Mouse (Mus musculus): ENCODE results near the gene Qtrt2. TPM values are rescaled to one million over a fixed set of nuclear protein-coding genes. Genes with fewer than 3 reads are reported as not detected.

Gene Qtrt2
- total RNA-seq, 2 experiments from 2014 or later, result 11.0 to 11.4 TPM

DNA sequence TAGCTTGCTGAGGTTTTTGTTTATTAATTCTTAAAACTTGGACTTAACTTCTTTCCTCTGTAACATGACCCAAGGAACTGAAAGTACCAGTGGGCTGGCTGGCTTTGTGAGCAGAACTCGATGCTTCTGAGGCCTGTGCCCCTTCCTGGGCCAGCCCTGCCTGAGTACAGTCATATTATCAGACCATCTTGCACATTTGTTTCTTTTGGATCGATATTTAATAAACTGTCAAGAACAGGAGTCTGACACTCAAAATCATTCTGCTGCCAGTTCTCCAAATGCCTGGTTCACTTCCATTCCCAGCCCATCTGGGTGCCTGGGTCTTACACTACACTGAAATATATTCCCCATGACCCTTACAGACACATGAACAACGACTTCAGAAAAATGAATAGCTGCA, 19.3 kb upstream of the Qtrt2 start:
- DNase-seq, result no peak
- no peak overlapping the region for H3K4me3 ChIP-seq
- TF ChIP-seq CTCF (IDR thresholded peaks at IDR 0.05), result no peak
- intact Hi-C loops (cut with DNase I), result no loop called here
- H3K27ac ChIP-seq, result no peak overlapping the region

- intact Hi-C loops (cut with DNase I), result no loop called here
- no peak for DNase-seq
- TF ChIP-seq CTCF (IDR thresholded peaks at IDR 0.05), result no peak
These were observed 18.7 kb upstream of the Qtrt2 start for GRCm38 (mm10) chr16:43945351-43945750.

DNA sequence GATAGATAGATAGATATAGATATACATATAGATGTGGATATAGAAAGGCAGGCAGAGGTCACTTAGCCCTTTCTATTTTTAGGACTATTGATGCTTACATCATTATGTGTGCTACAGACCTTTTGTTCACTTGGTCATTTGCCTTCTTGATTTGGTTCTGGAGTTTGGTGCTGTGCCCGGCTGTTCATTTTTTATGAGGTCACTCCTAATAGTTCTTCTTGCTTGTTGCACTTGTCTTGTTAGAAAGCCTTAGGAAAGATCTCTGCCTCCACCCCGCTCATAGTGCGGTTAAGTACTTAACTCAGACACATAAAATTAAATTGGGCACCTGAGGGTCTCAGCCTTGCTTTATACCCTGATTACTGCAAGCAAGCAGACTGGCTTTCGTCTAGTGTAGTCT, 14.2 kb upstream of the Qtrt2 start:
- DNase-seq, result no peak
- TF ChIP-seq CTCF (IDR thresholded peaks at IDR 0.05), result no peak
- H3K4me3 ChIP-seq, result no peak overlapping the region
- intact Hi-C loops (cut with DNase I), result no loop called here
- H3K27ac ChIP-seq, result no peak overlapping the region

More at GRCm38 (mm10) chr16:43945351-43945750, 18.7 kb upstream of the Qtrt2 start:
- H3K27ac ChIP-seq, result no peak overlapping the region
- H3K4me3 ChIP-seq, result no peak overlapping the region

DNA sequence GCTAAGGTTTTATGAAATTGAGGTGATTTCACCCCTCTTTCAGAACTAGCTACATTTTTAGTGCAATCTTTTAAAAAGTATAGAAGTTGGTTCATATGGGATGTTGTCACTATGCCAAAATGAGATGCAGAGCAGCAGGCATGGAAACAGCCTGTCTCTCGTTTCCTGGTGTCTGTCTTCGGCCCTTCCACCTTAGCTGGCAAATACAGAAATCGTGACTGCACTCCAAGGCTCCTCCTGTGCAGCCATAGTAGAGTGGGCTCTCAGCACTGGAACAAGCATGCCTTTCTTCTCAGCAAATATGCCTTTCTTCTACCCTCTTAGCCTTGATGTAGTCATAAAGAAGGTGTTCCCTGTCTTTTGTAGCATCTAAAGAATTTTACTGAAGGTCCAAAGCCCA, 9.3 kb upstream of the Qtrt2 start:
- TF ChIP-seq CTCF (IDR thresholded peaks at IDR 0.05), result no peak
- no peak for DNase-seq
- intact Hi-C loops (cut with DNase I), result no loop called here
- Histone ChIP-seq H3K27ac (no peak overlapping the region), H3K4me3 (no peak overlapping the region)

DNA sequence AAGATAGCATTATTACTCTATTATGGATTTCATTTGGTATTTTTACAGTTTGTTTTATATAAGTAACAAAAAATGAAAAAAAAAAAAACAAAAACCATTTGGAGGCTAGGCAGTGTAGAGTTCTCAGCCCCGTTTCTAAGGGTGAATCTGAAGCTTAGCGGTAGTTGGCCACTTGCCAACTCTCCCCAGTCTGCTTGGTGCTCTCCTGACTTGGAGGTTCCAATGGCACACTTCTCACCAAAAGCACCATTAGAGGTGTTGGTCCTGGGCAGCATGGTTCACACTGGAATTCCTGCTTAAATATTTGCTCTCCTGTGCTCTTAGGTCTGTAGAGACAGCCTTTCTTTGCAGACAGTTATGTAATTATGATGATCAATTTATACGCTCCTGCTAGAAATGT, 8.8 kb upstream of the Qtrt2 start:
- DNase-seq, result no peak
- Histone ChIP-seq H3K27ac (no peak overlapping the region), H3K4me3 (no peak overlapping the region)
- intact Hi-C loops (cut with DNase I), result no loop called here
- no peak for TF ChIP-seq CTCF (IDR thresholded peaks at IDR 0.05)

GRCm38 (mm10) chr16:43934856-43935255, 8.2 kb upstream of the Qtrt2 start:
- no peak for TF ChIP-seq CTCF (IDR thresholded peaks at IDR 0.05)
- H3K27ac ChIP-seq, result no peak overlapping the region
- intact Hi-C loops (cut with DNase I), result no loop called here

DNA sequence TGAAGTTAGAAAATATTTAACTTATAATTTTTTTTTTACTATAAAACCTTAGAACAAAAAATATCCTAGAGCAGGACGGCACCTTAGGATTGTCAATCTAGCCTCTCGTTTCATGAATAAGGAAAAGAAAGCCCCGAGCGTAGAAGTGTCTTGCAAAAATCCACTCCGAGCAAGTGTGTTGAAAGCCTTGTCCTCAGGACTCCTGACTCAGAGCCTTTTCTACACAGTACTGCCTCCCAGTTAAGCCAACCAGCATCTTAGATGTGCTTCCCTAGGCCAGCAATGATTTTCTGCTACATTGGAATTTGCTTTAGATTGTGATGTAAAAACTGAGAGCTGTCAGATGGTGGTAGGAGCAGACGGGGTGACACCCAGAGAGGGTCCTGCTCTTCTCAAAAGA, 6.4 kb upstream of the Qtrt2 start:
- DNase-seq, result no peak
- intact Hi-C loops (cut with DNase I), result no loop called here
- H3K4me3 ChIP-seq, result no peak overlapping the region
- TF ChIP-seq CTCF (IDR thresholded peaks at IDR 0.05), result no peak
- no peak overlapping the region for H3K27ac ChIP-seq

More at GRCm38 (mm10) chr16:43934856-43935255, 8.2 kb upstream of the Qtrt2 start:
- no peak overlapping the region for H3K4me3 ChIP-seq
- DNase-seq, result no peak

GRCm38 (mm10) chr16:43932319-43932718, 5.7 kb upstream of the Qtrt2 start:
- DNase-seq, result no peak
- H3K4me3 ChIP-seq, result no peak overlapping the region
- no peak for TF ChIP-seq CTCF (IDR thresholded peaks at IDR 0.05)
- no peak overlapping the region for H3K27ac ChIP-seq
- intact Hi-C loops (cut with DNase I), result no loop called here

GRCm38 (mm10) chr16:43931502-43931901, 4.9 kb upstream of the Qtrt2 start:
- Histone ChIP-seq H3K4me3 (no peak overlapping the region), H3K27ac (no peak overlapping the region)
- intact Hi-C loops (cut with DNase I), result no loop called here
- no peak for DNase-seq
- no peak for TF ChIP-seq CTCF (IDR thresholded peaks at IDR 0.05)

GRCm38 (mm10) chr16:43930577-43930976, 4.0 kb upstream of the Qtrt2 start:
- intact Hi-C loops (cut with DNase I), result no loop called here
- TF ChIP-seq CTCF (IDR thresholded peaks at IDR 0.05), result no peak

DNA sequence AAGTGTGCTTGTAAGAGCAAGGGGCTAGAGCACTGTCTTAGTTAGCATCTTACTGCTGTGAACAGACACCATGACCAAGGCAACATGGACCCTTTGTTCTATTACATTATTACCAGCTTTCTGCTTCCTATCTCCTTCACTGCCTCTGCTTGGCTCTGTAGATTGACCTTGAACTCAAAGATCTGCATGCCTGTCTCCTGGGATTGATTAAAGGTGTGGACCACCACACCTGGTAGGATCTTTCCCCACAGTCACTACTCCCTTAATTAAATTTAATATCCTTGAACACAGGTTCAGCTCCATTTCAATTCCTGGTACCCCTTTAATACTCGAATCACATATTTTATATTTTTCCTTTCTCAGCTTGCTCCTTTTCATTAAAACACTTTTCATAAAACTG, 763 bp downstream of the Qtrt2 start:
- intact Hi-C loops (cut with DNase I), result no loop called here
- no peak overlapping the region for H3K4me3 ChIP-seq
- no peak overlapping the region for H3K27ac ChIP-seq
- no peak for DNase-seq
- no peak for TF ChIP-seq CTCF (IDR thresholded peaks at IDR 0.05)

More at GRCm38 (mm10) chr16:43930577-43930976, 4.0 kb upstream of the Qtrt2 start:
- Histone ChIP-seq H3K27ac (no peak overlapping the region), H3K4me3 (no peak overlapping the region)
- no peak for DNase-seq

- Histone ChIP-seq H3K27ac (no peak overlapping the region), H3K4me3 (no peak overlapping the region)
- intact Hi-C loops (cut with DNase I), result no loop called here
- TF ChIP-seq CTCF (IDR thresholded peaks at IDR 0.05), result no peak
- no peak for DNase-seq
These were observed 1.5 kb downstream of the Qtrt2 start for GRCm38 (mm10) chr16:43925001-43925558.

DNA sequence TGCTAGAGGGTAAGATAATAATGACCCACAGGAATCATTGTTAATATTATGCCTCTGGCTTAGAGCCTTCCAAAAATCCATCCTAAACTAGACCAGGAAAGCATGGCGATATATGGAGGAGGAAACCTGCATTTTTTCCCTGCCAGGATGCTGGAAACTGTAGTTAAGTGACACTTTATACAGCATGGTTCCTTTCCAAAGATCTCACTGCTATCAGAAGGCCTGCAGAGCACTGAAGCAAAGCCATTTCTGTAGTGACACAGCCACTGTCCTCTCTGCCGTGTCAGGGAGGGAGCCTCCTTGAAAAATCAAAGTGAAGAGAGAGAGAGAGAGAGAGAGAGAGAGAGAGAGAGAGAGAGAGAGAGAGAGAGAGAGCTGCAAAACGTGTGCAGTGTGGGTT, 4.0 kb downstream of the Qtrt2 start:
- Histone ChIP-seq H3K27ac (no peak overlapping the region), H3K4me3 (no peak overlapping the region)
- DNase-seq, result no peak
- intact Hi-C loops (cut with DNase I), result no loop called here
- TF ChIP-seq CTCF (IDR thresholded peaks at IDR 0.05), result no peak

DNA sequence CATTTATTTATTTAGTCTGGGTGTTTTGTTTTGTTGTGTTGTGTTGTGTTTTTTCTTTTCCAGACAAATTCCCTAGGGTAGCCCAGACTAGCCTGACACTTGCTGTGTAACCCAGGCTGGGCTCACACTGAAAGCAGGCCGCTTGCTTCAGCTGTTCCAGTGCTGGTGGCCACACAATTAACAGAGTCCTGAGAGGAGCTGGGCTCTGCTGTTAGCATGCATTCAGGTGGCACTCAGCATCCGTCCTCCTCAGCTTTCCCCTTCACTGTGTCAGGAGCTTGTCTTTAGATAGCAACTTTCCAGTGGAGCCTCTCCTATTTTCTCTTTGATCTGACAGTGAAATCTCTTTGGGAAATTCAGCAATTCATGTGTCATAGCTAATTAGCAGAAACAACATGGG, 4.6 kb downstream of the Qtrt2 start:
- intact Hi-C loops (cut with DNase I), result no loop called here
- DNase-seq, result no peak

More for the DNA sequence above, 4.6 kb downstream of the Qtrt2 start:
- TF ChIP-seq CTCF (IDR thresholded peaks at IDR 0.05), result no peak
- no peak overlapping the region for H3K4me3 ChIP-seq
- H3K27ac ChIP-seq, result no peak overlapping the region
